Mouse (Mus musculus): ENCODE measurements at regions not wholly inside any gene's neighbourhood (a gene's known extent, or its start where the extent isn't known, plus 50 kb on each side); places are given as distances from the start of the nearest gene placed in this dataset.

- Histone ChIP-seq H3K9ac (ENCODE audit: low read depth, low read length) (no peak overlapping the region), H3K36me3 (ENCODE audit: control insufficient read depth, insufficient read depth, low read length) (no peaks in the 10 kb centered on the region), H3K4me2 (ENCODE audit: low read length) (no peak overlapping the region), H3K27ac (ENCODE audit: low read length) (no peak overlapping the region), H3K27me3 (ENCODE audit: control insufficient read depth, insufficient read depth, low read depth, low read length) (no peaks in the 10 kb centered on the region), H3K4me3 (ENCODE audit: low read depth, low read length) (no peak overlapping the region), H3K4me1 (ENCODE audit: control insufficient read depth, insufficient read depth, low read length) (no peaks in the 10 kb centered on the region), H3K9me3 (replicated peaks; ENCODE audit: control insufficient read depth, low read length, poor library complexity, severe bottlenecking) (peaks cover 3% of the 10 kb centered on the region; the same call in 1 of the 2 replicates)
- ATAC-seq, result no peak
- 96% methylated on average over 1 of the region's 1 CpGs for WGBS
These were observed 165.7 kb upstream of the Ap5m1 start for GRCm38 (mm10) chr14:48900201-48900600.

- 95% methylated on average over 5 of the region's 5 CpGs for WGBS
- no peak for ATAC-seq
- Histone ChIP-seq H3K4me2 (ENCODE audit: low read length) (no peak overlapping the region), H3K9ac (ENCODE audit: low read depth, low read length) (no peak overlapping the region), H3K4me3 (ENCODE audit: low read depth, low read length) (no peak overlapping the region), H3K27me3 (ENCODE audit: control insufficient read depth, insufficient read depth, low read depth, low read length) (0 out of 2 replicates have a peak, but pooled peaks cover 2% of the 10 kb centered on the region), H3K4me1 (ENCODE audit: control insufficient read depth, insufficient read depth, low read length) (no peaks in the 10 kb centered on the region), H3K27ac (ENCODE audit: low read length) (no peak overlapping the region), H3K9me3 (replicated peaks; ENCODE audit: control insufficient read depth, low read length, poor library complexity, severe bottlenecking) (peaks cover 3% of the 10 kb centered on the region; the same call in 1 of the 2 replicates), H3K36me3 (ENCODE audit: control insufficient read depth, insufficient read depth, low read length) (no peaks in the 10 kb centered on the region)
These were observed 168.8 kb upstream of the Ap5m1 start for GRCm38 (mm10) chr14:48897140-48897539.

- H3K27me3 ChIP-seq (ENCODE audit: control insufficient read depth, insufficient read depth, low read depth, low read length), result 0 out of 2 replicates have a peak, but pooled peaks cover 2% of the 10 kb centered on the region
- no peak overlapping the region for H3K9ac ChIP-seq (ENCODE audit: low read depth, low read length)
- no peaks in the 10 kb centered on the region; the same call in 1 of the 2 replicates for H3K4me1 ChIP-seq (ENCODE audit: control insufficient read depth, insufficient read depth, low read length)
- no peak overlapping the region for H3K4me3 ChIP-seq (ENCODE audit: low read depth, low read length)
- no peaks in the 10 kb centered on the region for H3K36me3 ChIP-seq (ENCODE audit: control insufficient read depth, insufficient read depth, low read length)
- no peak overlapping the region for H3K4me2 ChIP-seq (ENCODE audit: low read length)
- ATAC-seq, result no peak
- no peak overlapping the region for H3K27ac ChIP-seq (ENCODE audit: low read length)
- peaks cover 3% of the 10 kb centered on the region; the same call in 1 of the 2 replicates for H3K9me3 ChIP-seq (replicated peaks; ENCODE audit: control insufficient read depth, low read length, poor library complexity, severe bottlenecking)
- 90% methylated on average over 7 of the region's 7 CpGs for WGBS
These were observed 169.7 kb upstream of the Ap5m1 start for GRCm38 (mm10) chr14:48896235-48896634.

GRCm38 (mm10) chr14:48891216-48891615, 174.7 kb upstream of the Ap5m1 start:
- Histone ChIP-seq H3K27me3 (ENCODE audit: control insufficient read depth, insufficient read depth, low read depth, low read length) (0 out of 2 replicates have a peak, but pooled peaks cover 2% of the 10 kb centered on the region), H3K4me1 (ENCODE audit: control insufficient read depth, insufficient read depth, low read length) (no peaks in the 10 kb centered on the region; the same call in 1 of the 2 replicates), H3K9ac (ENCODE audit: low read depth, low read length) (no peak overlapping the region), H3K4me3 (ENCODE audit: low read depth, low read length) (no peak overlapping the region), H3K36me3 (ENCODE audit: control insufficient read depth, insufficient read depth, low read length) (no peaks in the 10 kb centered on the region), H3K4me2 (ENCODE audit: low read length) (no peak overlapping the region), H3K9me3 (replicated peaks; ENCODE audit: control insufficient read depth, low read length, poor library complexity, severe bottlenecking) (no peaks in the 10 kb centered on the region), H3K27ac (ENCODE audit: low read length) (no peak overlapping the region)
- no peak for ATAC-seq
- 59% methylated on average over 9 of the region's 9 CpGs for WGBS

GRCm38 (mm10) chr14:48888954-48889353, 176.9 kb upstream of the Ap5m1 start:
- Histone ChIP-seq H3K4me3 (ENCODE audit: low read depth, low read length) (no peak overlapping the region), H3K9me3 (replicated peaks; ENCODE audit: control insufficient read depth, low read length, poor library complexity, severe bottlenecking) (no peaks in the 10 kb centered on the region), H3K4me1 (ENCODE audit: control insufficient read depth, insufficient read depth, low read length) (no peaks in the 10 kb centered on the region; the same call in 1 of the 2 replicates), H3K27me3 (ENCODE audit: control insufficient read depth, insufficient read depth, low read depth, low read length) (0 out of 2 replicates have a peak, but pooled peaks cover 1% of the 10 kb centered on the region), H3K36me3 (ENCODE audit: control insufficient read depth, insufficient read depth, low read length) (no peaks in the 10 kb centered on the region), H3K9ac (ENCODE audit: low read depth, low read length) (no peak overlapping the region), H3K27ac (ENCODE audit: low read length) (no peak overlapping the region), H3K4me2 (ENCODE audit: low read length) (peak overlapping the region; percentile 39)
- WGBS, result 5% methylated on average over 13 of the region's 13 CpGs
- peak; percentile 66 for ATAC-seq

GRCm38 (mm10) chr14:48880041-48880440, 185.9 kb upstream of the Ap5m1 start:
- WGBS, result 33% methylated on average over 6 of the region's 6 CpGs

GRCm38 (mm10) chr14:48877998-48878657, 187.8 kb upstream of the Ap5m1 start:
- H3K9me3 ChIP-seq (replicated peaks; ENCODE audit: control insufficient read depth, low read length, poor library complexity, severe bottlenecking), result no peaks in the 10 kb centered on the region
- ATAC-seq, result peak; percentile 46
- no peaks in the 10 kb centered on the region for H3K36me3 ChIP-seq (ENCODE audit: control insufficient read depth, insufficient read depth, low read length)
- peaks cover 8% of the 10 kb centered on the region; the same call in 1 of the 2 replicates for H3K4me1 ChIP-seq (ENCODE audit: control insufficient read depth, insufficient read depth, low read length)
- H3K27me3 ChIP-seq (ENCODE audit: control insufficient read depth, insufficient read depth, low read depth, low read length), result no peaks in the 10 kb centered on the region
- H3K4me3 ChIP-seq (ENCODE audit: low read depth, low read length), result no peak overlapping the region
- H3K9ac ChIP-seq (ENCODE audit: low read depth, low read length), result no peak overlapping the region
- WGBS, result 78% methylated on average over 12 of the region's 12 CpGs
- H3K4me2 ChIP-seq (ENCODE audit: low read length), result no peak overlapping the region
- H3K27ac ChIP-seq (ENCODE audit: low read length), result no peak overlapping the region

More at GRCm38 (mm10) chr14:48880041-48880440, 185.9 kb upstream of the Ap5m1 start:
- Histone ChIP-seq H3K36me3 (ENCODE audit: control insufficient read depth, insufficient read depth, low read length) (no peaks in the 10 kb centered on the region), H3K9ac (ENCODE audit: low read depth, low read length) (no peak overlapping the region), H3K4me3 (ENCODE audit: low read depth, low read length) (no peak overlapping the region), H3K4me2 (ENCODE audit: low read length) (no peak overlapping the region), H3K27me3 (ENCODE audit: control insufficient read depth, insufficient read depth, low read depth, low read length) (no peaks in the 10 kb centered on the region), H3K27ac (ENCODE audit: low read length) (no peak overlapping the region), H3K4me1 (ENCODE audit: control insufficient read depth, insufficient read depth, low read length) (peaks cover 8% of the 10 kb centered on the region; the same call in 1 of the 2 replicates), H3K9me3 (replicated peaks; ENCODE audit: control insufficient read depth, low read length, poor library complexity, severe bottlenecking) (no peaks in the 10 kb centered on the region)
- no peak for ATAC-seq

GRCm38 (mm10) chr14:48871313-48871712, 194.6 kb upstream of the Ap5m1 start:
- WGBS, result 68% methylated on average over 3 of the region's 3 CpGs
- Histone ChIP-seq H3K4me2 (ENCODE audit: low read length) (no peak overlapping the region), H3K9me3 (replicated peaks; ENCODE audit: control insufficient read depth, low read length, poor library complexity, severe bottlenecking) (no peaks in the 10 kb centered on the region), H3K36me3 (ENCODE audit: control insufficient read depth, insufficient read depth, low read length) (no peaks in the 10 kb centered on the region), H3K4me1 (ENCODE audit: control insufficient read depth, insufficient read depth, low read length) (no peaks in the 10 kb centered on the region), H3K27ac (ENCODE audit: low read length) (no peak overlapping the region), H3K4me3 (ENCODE audit: low read depth, low read length) (no peak overlapping the region), H3K9ac (ENCODE audit: low read depth, low read length) (no peak overlapping the region), H3K27me3 (ENCODE audit: control insufficient read depth, insufficient read depth, low read depth, low read length) (no peaks in the 10 kb centered on the region)
- no peak for ATAC-seq

- 48% methylated on average over 10 of the region's 10 CpGs for WGBS
- Histone ChIP-seq H3K36me3 (ENCODE audit: control insufficient read depth, insufficient read depth, low read length) (no peaks in the 10 kb centered on the region), H3K4me3 (ENCODE audit: low read depth, low read length) (no peak overlapping the region), H3K9me3 (replicated peaks; ENCODE audit: control insufficient read depth, low read length, poor library complexity, severe bottlenecking) (no peaks in the 10 kb centered on the region), H3K4me2 (ENCODE audit: low read length) (no peak overlapping the region), H3K27ac (ENCODE audit: low read length) (no peak overlapping the region), H3K9ac (ENCODE audit: low read depth, low read length) (no peak overlapping the region), H3K27me3 (ENCODE audit: control insufficient read depth, insufficient read depth, low read depth, low read length) (no peaks in the 10 kb centered on the region), H3K4me1 (ENCODE audit: control insufficient read depth, insufficient read depth, low read length) (no peaks in the 10 kb centered on the region)
- ATAC-seq, result no peak
These were observed 195.9 kb upstream of the Ap5m1 start for GRCm38 (mm10) chr14:48869956-48870355.
